Comparison of ENCODE assay signal across 13 mouse cellular contexts in genomic region chr6:38196266-38197189, GRCm38 (mm10). TPM values are rescaled to one million over a fixed set of nuclear protein-coding genes. Genes with fewer than 3 reads are reported as not detected.
DNase-seq lines count a peak whose midpoint lies in the region; ATAC-seq and TF ChIP-seq lines count a peak whose summit lies in the region.
"Had no signal": no experiment of that assay in that cellular context is flagged by ENCODE, and none has a peak within 500 bp of the region (broad histone marks: within the 10 kb centered on the region; RNA-seq: fewer than 3 reads in every experiment).

No protein-coding gene starts in this region.

- no peak overlapping the region for H3K27ac ChIP-seq in kidney, postnatal 0 days
- H3K27ac ChIP-seq: liver, embryonic 13.5 days; midbrain, embryonic 12.5 days had no signal

- H3K4me1 ChIP-seq in kidney, postnatal 0 days (replicated peaks; ENCODE audit: insufficient read depth, low read length): no peaks in the 10 kb centered on the region
- H3K4me1 ChIP-seq: liver, embryonic 13.5 days had no signal

- no peak overlapping the region for H3K4me3 ChIP-seq in kidney, postnatal 0 days (replicated peaks; ENCODE audit: low read depth, low read length)
- H3K4me3 ChIP-seq: liver, embryonic 13.5 days; midbrain, embryonic 12.5 days had no signal

- 73% methylated on average over 24 of the region's 24 CpGs for WGBS in kidney, postnatal 0 days

- no peak overlapping the region for H3K4me2 ChIP-seq in kidney, postnatal 0 days (ENCODE audit: low read length)
- H3K4me2 ChIP-seq: liver, embryonic 13.5 days; midbrain, embryonic 12.5 days had no signal

- no peaks in the 10 kb centered on the region for H3K27me3 ChIP-seq in kidney, postnatal 0 days (ENCODE audit: insufficient read depth, low read length)
- H3K27me3 ChIP-seq: liver, embryonic 13.5 days had no signal

- no peak for DNase-seq in cerebellum, postnatal 4 days (ENCODE audit: low spot score in 2 of 2)
- peak; percentile 30 for DNase-seq in kidney, postnatal 0 days (ENCODE audit: low spot score)
- DNase-seq in kidney, postnatal 10 days: no peak
- peak; percentile 88 for DNase-seq in cerebellum, adult 11-12 months
- peak; percentile 71 to 75 for DNase-seq in frontal cortex, postnatal 36 days (ENCODE audit: low spot score in 2 of 2)
- DNase-seq in thymus, adult 18-20 months: no peak
- DNase-seq in gastrocnemius, adult 18-20 months (ENCODE audit: low spot score): no peak
- DNase-seq: adrenal gland, adult 2 months; gastrocnemius, postnatal 25 days; kidney, adult 2 months; liver, embryonic 13.5 days had no signal

- peak; percentile 81 for ATAC-seq in cerebellum, adult (ENCODE audit: insufficient number of reproducible peaks, low FRiP score, low TSS enrichment)
- ATAC-seq in kidney, postnatal 0 days (replicated peaks; ENCODE audit: low FRiP score, low read depth): no peak

- TF ChIP-seq CTCF in kidney, postnatal 0 days (IDR thresholded peaks at IDR 0.05; ENCODE audit: low read depth): no peak

- H3K9ac ChIP-seq in kidney, postnatal 0 days (ENCODE audit: low read depth, low read length): no peak overlapping the region
- H3K9ac ChIP-seq: liver, embryonic 13.5 days; midbrain, embryonic 12.5 days had no signal

- 0 out of 2 replicates have a peak, but pooled peaks cover 5% of the 10 kb centered on the region for H3K36me3 ChIP-seq in kidney, postnatal 0 days (ENCODE audit: insufficient read depth, low read length)
- H3K36me3 ChIP-seq: liver, embryonic 13.5 days had no signal

- H3K9me3 ChIP-seq in kidney, postnatal 0 days (replicated peaks; ENCODE audit: low read length): no peaks in the 10 kb centered on the region
- H3K9me3 ChIP-seq: liver, embryonic 13.5 days; midbrain, embryonic 12.5 days had no signal

RNA-seq across cellular contexts. Expression of gene D630045J12Rik, which starts 57.3 kb away (rescaled TPM):
- 3.4 and 3.5 TPM in 2 replicates for polyA plus RNA-seq in kidney, postnatal 0 days (2015; fragmentation: Nextera tagmentation; extraction: Ambion mirVana)
- under 1 TPM; 0.21 to 0.23 TPM for total RNA-seq in gastrocnemius, adult 18-20 months (2021)

Comparison
In these comparisons a context has a peak if more than half of its experiments do, and no peak if none do; other contexts are left out.
1. DNase-seq: peak in kidney, postnatal 0 days (single experiment), cerebellum, adult 11-12 months (single experiment) and frontal cortex, postnatal 36 days (2 of 2); none in cerebellum, postnatal 4 days (0 of 2), kidney, postnatal 10 days (single experiment), thymus, adult 18-20 months (0 of 2) and gastrocnemius, adult 18-20 months (single experiment).